Mouse (Mus musculus) MEL (cell line): ENCODE measurements around the gene Gm12248. TPM values are rescaled to one million over a fixed set of nuclear protein-coding genes. Genes with fewer than 3 reads are reported as not detected.

Source experiments
- DNase-seq: peaks from one replicate; pipeline ENCODE4 v3.0.0; 2011; ENCODE audit warnings: low read depth, low spot score
- H3K27ac ChIP-seq: 2 replicates; pipeline ENCODE4 v1.5.1; 2012; ENCODE audit warnings: low read depth, mild to moderate bottlenecking, control low read depth, low read length, moderate library complexity; ENCODE audit not compliant: control insufficient read depth
- H3K27me3 ChIP-seq, 2 experiments: fragments of 150-350 bp in 1 of 2; sonication (generic) in 1 of 2; 2 replicates each; pipeline ENCODE4 v1.6.1; 2012; ENCODE audit warnings: low read length in 2 of 2, mild to moderate bottlenecking in 2 of 2, improper control_type of control experiment in 1 of 2, moderate library complexity in 1 of 2; ENCODE audit not compliant: insufficient read depth in 2 of 2, control insufficient read depth in 1 of 2
- H3K36me3 ChIP-seq, 2 experiments: 2 replicates each; pipeline ENCODE4 v1.6.1; 2012 to 2014; ENCODE audit warnings: low read length in 2 of 2, improper control_type of control experiment in 1 of 2, inconsistent platforms in 1 of 2, mild to moderate bottlenecking in 1 of 2; ENCODE audit not compliant: insufficient read depth in 2 of 2, control insufficient read depth in 1 of 2
- H3K4me1 ChIP-seq, 2 experiments: fragments of 150-350 bp in 1 of 2; sonication (generic) in 1 of 2; 2 replicates each; pipeline ENCODE4 v1.6.1; 2012; ENCODE audit warnings: low read length in 2 of 2, improper control_type of control experiment in 1 of 2, mild to moderate bottlenecking in 1 of 2; ENCODE audit not compliant: insufficient read depth in 2 of 2, control insufficient read depth in 1 of 2
- H3K4me3 ChIP-seq, 2 experiments: fragments of 150-350 bp in 1 of 2; sonication (generic) in 1 of 2; 2 replicates each; pipeline ENCODE4 v1.5.1; 2012; ENCODE audit warnings: low read depth in 2 of 2, low read length in 2 of 2, mild to moderate bottlenecking in 2 of 2, moderate library complexity in 2 of 2, control low read depth in 1 of 2, improper control_type of control experiment in 1 of 2; ENCODE audit not compliant: control insufficient read depth in 1 of 2, insufficient read depth in 1 of 2
- H3K79me2 ChIP-seq: 2 replicates; pipeline ENCODE4 v1.6.1; 2012; ENCODE audit warnings: mild to moderate bottlenecking, low read length, moderate library complexity; ENCODE audit not compliant: control insufficient read depth, poor library complexity, insufficient read depth
- H3K9ac ChIP-seq: 2 replicates; pipeline ENCODE4 v1.6.1; 2012; ENCODE audit warnings: low read depth, mild to moderate bottlenecking, control low read depth, low read length, moderate library complexity; ENCODE audit not compliant: control insufficient read depth, poor library complexity, severe bottlenecking
- H3K9me3 ChIP-seq: fragments of 150-350 bp; sonication (generic); replicated peaks from 2 replicates; pipeline ENCODE4 v1.6.1; 2012; ENCODE audit warnings: mild to moderate bottlenecking, low read length, improper control_type of control experiment, moderate library complexity; ENCODE audit not compliant: insufficient read depth
- CHD2 ChIP-seq: IDR thresholded peaks from 2 replicates; pipeline ENCODE4 v1.6.1; 2011; ENCODE audit warnings: low read length, improper control_type of control experiment
- ETS1 ChIP-seq: IDR thresholded peaks from 2 replicates; pipeline ENCODE4 v1.6.1; 2012; ENCODE audit warnings: low read depth, mild to moderate bottlenecking, inconsistent platforms, low read length, improper control_type of control experiment, moderate library complexity
- GABPA ChIP-seq: IDR thresholded peaks from 2 replicates; pipeline ENCODE4 v1.6.1; 2012; ENCODE audit warnings: low read depth, mild to moderate bottlenecking, inconsistent platforms, low read length, improper control_type of control experiment, moderate library complexity
- GATA1 ChIP-seq: IDR thresholded peaks from 2 replicates; pipeline ENCODE4 v1.6.1; 2011; ENCODE audit warnings: low read depth, low read length, improper control_type of control experiment
- JUND ChIP-seq: IDR thresholded peaks from 2 replicates; pipeline ENCODE4 v1.6.1; 2011; ENCODE audit warnings: low read depth, mild to moderate bottlenecking, improper control_type of control experiment, low read length
- KAT2A ChIP-seq: conservative IDR thresholded peaks from 2 replicates; pipeline ENCODE4 v1.6.1; 2012; ENCODE audit warnings: low read depth, low read length, improper control_type of control experiment, inconsistent platforms
- MAZ ChIP-seq: IDR thresholded peaks from 2 replicates; pipeline ENCODE4 v1.6.1; 2012; ENCODE audit warnings: low read depth, mild to moderate bottlenecking, inconsistent platforms, low read length, improper control_type of control experiment
- MEF2A ChIP-seq: IDR thresholded peaks from 2 replicates; pipeline ENCODE4 v1.6.1; 2014; ENCODE audit warnings: low read depth, mild to moderate bottlenecking, inconsistent platforms, low read length, improper control_type of control experiment; ENCODE audit not compliant: poor library complexity, insufficient replicate concordance, severe bottlenecking; ENCODE audit errors: extremely low read depth
- MXI1 ChIP-seq: IDR thresholded peaks from 2 replicates; pipeline ENCODE4 v1.6.1; 2011; ENCODE audit warnings: mild to moderate bottlenecking, low read depth, low read length, improper control_type of control experiment
- MYC ChIP-seq: IDR thresholded peaks from 2 replicates; pipeline ENCODE4 v1.6.1; 2011; ENCODE audit warnings: low read depth, mild to moderate bottlenecking, low read length, improper control_type of control experiment, moderate library complexity
- NRF1 ChIP-seq: IDR thresholded peaks from 2 replicates; pipeline ENCODE4 v1.6.1; 2014; ENCODE audit warnings: low read depth, mild to moderate bottlenecking, inconsistent platforms, low read length, improper control_type of control experiment, moderate library complexity; ENCODE audit not compliant: poor library complexity, insufficient read depth, severe bottlenecking
- POLR2A ChIP-seq, 2 experiments: IDR thresholded peaks; 2 replicates each; pipeline ENCODE4 v1.6.1; 2011 to 2012; ENCODE audit warnings: low read length in 2 of 2, mild to moderate bottlenecking in 2 of 2, control low read depth in 1 of 2, improper control_type of control experiment in 1 of 2, low read depth in 1 of 2, moderate library complexity in 1 of 2; ENCODE audit not compliant: control insufficient read depth in 1 of 2, insufficient read depth in 1 of 2, poor library complexity in 1 of 2
- POLR2AphosphoS5 ChIP-seq: IDR thresholded peaks from 2 replicates; pipeline ENCODE4 v1.6.1; 2012; ENCODE audit warnings: low read depth, borderline replicate concordance, mild to moderate bottlenecking, inconsistent platforms, low read length, moderate library complexity, mixed read lengths
- RAD21 ChIP-seq: IDR thresholded peaks from 2 replicates; pipeline ENCODE4 v1.6.1; 2011; ENCODE audit warnings: mild to moderate bottlenecking, low read depth, low read length, improper control_type of control experiment
- RCOR1 ChIP-seq: IDR thresholded peaks from 2 replicates; pipeline ENCODE4 v1.6.1; 2012; ENCODE audit warnings: low read depth, mild to moderate bottlenecking, inconsistent platforms, low read length, improper control_type of control experiment
- SIN3A ChIP-seq: IDR thresholded peaks from 2 replicates; pipeline ENCODE4 v1.6.1; 2012; ENCODE audit warnings: low read length, improper control_type of control experiment, inconsistent platforms
- SMC3 ChIP-seq: IDR thresholded peaks from 2 replicates; pipeline ENCODE4 v1.6.1; 2011; ENCODE audit warnings: low read depth, low read length, improper control_type of control experiment
- TAL1 ChIP-seq: IDR thresholded peaks from 2 replicates; pipeline ENCODE4 v1.6.1; 2012; ENCODE audit warnings: mild to moderate bottlenecking, inconsistent platforms, low read length, moderate library complexity, mixed read lengths
- TCF12 ChIP-seq: IDR thresholded peaks from 2 replicates; pipeline ENCODE4 v1.6.1; 2014; ENCODE audit warnings: low read depth, mild to moderate bottlenecking, inconsistent platforms, low read length, improper control_type of control experiment, moderate library complexity
- UBTF ChIP-seq: IDR thresholded peaks from 2 replicates; pipeline ENCODE4 v1.6.1; 2012; ENCODE audit warnings: low read depth, mild to moderate bottlenecking, inconsistent platforms, low read length, improper control_type of control experiment, moderate library complexity, borderline replicate concordance; ENCODE audit not compliant: insufficient read depth
- USF1 ChIP-seq: IDR thresholded peaks from 2 replicates; pipeline ENCODE4 v1.6.1; 2014; ENCODE audit warnings: low read depth, mild to moderate bottlenecking, inconsistent platforms, low read length, improper control_type of control experiment, moderate library complexity
- USF2 ChIP-seq, 2 experiments: IDR thresholded peaks; 2 replicates each; pipeline ENCODE4 v1.6.1; 2011 to 2012; ENCODE audit warnings: improper control_type of control experiment in 2 of 2, low read length in 2 of 2, borderline replicate concordance in 1 of 2, inconsistent platforms in 1 of 2, low read depth in 1 of 2, mild to moderate bottlenecking in 1 of 2; ENCODE audit not compliant: insufficient read depth in 1 of 2
- ZC3H11A ChIP-seq: IDR thresholded peaks from 2 replicates; pipeline ENCODE4 v1.6.1; 2012; ENCODE audit warnings: low read depth, mild to moderate bottlenecking, inconsistent platforms, low read length, improper control_type of control experiment
- ZMIZ1 ChIP-seq: IDR thresholded peaks from 2 replicates; pipeline ENCODE4 v1.6.1; 2012; ENCODE audit warnings: low read depth, mild to moderate bottlenecking, inconsistent platforms, low read length, improper control_type of control experiment, moderate library complexity
- polyA plus RNA-seq, 2 experiments: library from polyadenylated mRNA; stranded (reverse) in 1 of 2; unstranded in 1 of 2; fragments of >175 nt in 1 of 2; fragments of >200 nt in 1 of 2; gene quantifications; 2 replicates each; pipeline versions ENCODE4 v1.2.1 to v1.2.4; 2012; ENCODE audit warnings: low replicate concordance in 2 of 2, low read depth in 1 of 2; ENCODE audit not compliant: insufficient read length in 2 of 2, insufficient read depth in 1 of 2, missing spikeins in 1 of 2
- total RNA-seq: library from RNA; depleted of rRNA; stranded (reverse); fragments of 300-350 nt; gene quantifications from 2 replicates; pipeline ENCODE4 v1.2.3, GENCODE M21; 2012

Gm12248 gene
- total and polyA plus RNA-seq, 3 experiments, result 0.12 to 0.65 TPM; not detected in 1

DNA sequence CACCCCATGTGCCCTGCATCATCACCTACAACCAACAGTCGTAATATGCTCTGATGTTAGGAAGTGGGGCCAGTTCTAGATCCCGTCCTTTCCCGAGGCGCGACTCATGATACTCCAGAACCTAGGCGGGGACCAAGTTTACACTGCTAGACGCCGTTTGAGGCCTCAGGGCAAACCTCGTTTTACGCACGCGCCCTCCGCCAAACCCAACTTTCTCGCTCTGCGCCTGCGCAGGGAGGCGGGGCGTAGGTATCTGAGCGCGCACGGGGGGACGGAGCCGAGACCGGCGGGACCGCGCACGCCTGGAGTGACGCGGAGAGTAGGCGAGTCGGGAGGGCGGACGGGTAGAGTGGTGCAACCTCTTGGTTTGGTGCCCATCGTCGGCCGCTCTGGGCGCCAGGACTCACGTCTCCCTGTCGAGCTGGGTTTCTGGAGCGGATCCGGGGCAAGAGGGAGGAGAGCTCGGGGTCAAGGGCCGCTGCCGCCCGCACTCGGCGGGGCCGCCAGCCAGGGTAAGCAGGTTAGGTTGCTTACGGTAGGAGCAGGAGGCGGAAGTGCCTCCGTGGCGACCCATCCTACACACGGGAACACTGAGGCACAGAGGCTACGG, 10.9 kb upstream of the Gm12248 start, which contains the start of gene Cnot8 (continued):
- TF ChIP-seq MAZ (peak; percentile 60; the same call in 1 of the 2 replicates), NRF1 (peak; percentile 95; the same call in 1 of the 2 replicates), ETS1 (peak; percentile 68), UBTF (peak; percentile 77; the same call in 1 of the 2 replicates), CHD2 (no peak; the same call in 1 of the 2 replicates), MEF2A (0 out of 2 replicates have a peak, but pooled peaks have one; percentile 54), GATA1 (no peak), ZC3H11A (no peak), MYC (peak; percentile 68; the same call in 1 of the 2 replicates), TAL1 (no peak), GABPA (peak; percentile 57; the same call in 1 of the 2 replicates), USF2 (IDR thresholded peaks at IDR 0.05; ENCODE audit: borderline replicate concordance in 1 of 2, insufficient read depth in 1 of 2, low read depth in 1 of 2, low read length in 2 of 2) (no peak), ZMIZ1 (peak; percentile 96), SMC3 (no peak), TCF12 (peak; percentile 76), RCOR1 (0 out of 2 replicates have a peak, but pooled peaks have one; percentile 40), MXI1 (peak; percentile 81), RAD21 (no peak), KAT2A (peak; percentile 84), JUND (no peak), POLR2A (IDR thresholded peaks at IDR 0.05; ENCODE audit: control insufficient read depth in 1 of 2, insufficient read depth in 1 of 2, low read depth in 1 of 2, low read length in 2 of 2, poor library complexity in 1 of 2) (peak; percentile 84 to 96), SIN3A (peak; percentile 79)

GRCm38 (mm10) chr11:58103344-58103653, 10.4 kb upstream of the Gm12248 start:
- H3K36me3 ChIP-seq, result peaks cover 0 to 19% of the 10 kb centered on the region in 2 experiments; a peak in 2 of 4 replicates
- H3K79me2 ChIP-seq, result peaks cover 45% of the 10 kb centered on the region
- H3K27me3 ChIP-seq, result no peaks in the 10 kb centered on the region
- TF ChIP-seq POLR2AphosphoS5, result no peak
- TF ChIP-seq MYC, result 0 out of 2 replicates have a peak, but pooled peaks have one; percentile 1
- peak; percentile 5; the same call in 1 of the 2 replicates for TF ChIP-seq USF1
- no peak for TF ChIP-seq TCF12
- TF ChIP-seq ETS1, result no peak
- TF ChIP-seq, all 39 proteins: peak for 2
- peak overlapping the region; percentile 69 to 81 for H3K4me3 ChIP-seq
- peak overlapping the region; percentile 92 for H3K9ac ChIP-seq
- no peak for DNase-seq
- peaks cover 9 to 19% of the 10 kb centered on the region in 2 experiments for H3K4me1 ChIP-seq
- H3K27ac ChIP-seq, result peak overlapping the region; percentile 93
- no peaks in the 10 kb centered on the region for H3K9me3 ChIP-seq
